Mouse (Mus musculus): ENCODE results near the gene Pitpnm3. TPM values are rescaled to one million over a fixed set of nuclear protein-coding genes. Genes with fewer than 3 reads are reported as not detected.

Pitpnm3 gene
- polyA plus RNA-seq, 1 experiment from 2014 or later = 0.03 TPM

GRCm38 (mm10) chr11:72052221-72052620, 83.4 kb downstream of the Pitpnm3 start:
- Histone ChIP-seq H3K36me3 (peaks cover 10% of the 10 kb centered on the region), H3K4me1 (peaks cover 40% of the 10 kb centered on the region), H3K4me3 (no peak overlapping the region), H3K27me3 (ENCODE audit: low read depth, poor library complexity, severe bottlenecking) (peaks cover 52% of the 10 kb centered on the region), H3K27ac (no peak overlapping the region), H3K9me3 (replicated peaks) (no peaks in the 10 kb centered on the region)
- 55% methylated on average over 3 of the region's 3 CpGs for WGBS
- DNase-seq (ENCODE audit: low spot score) = no peak

DNA sequence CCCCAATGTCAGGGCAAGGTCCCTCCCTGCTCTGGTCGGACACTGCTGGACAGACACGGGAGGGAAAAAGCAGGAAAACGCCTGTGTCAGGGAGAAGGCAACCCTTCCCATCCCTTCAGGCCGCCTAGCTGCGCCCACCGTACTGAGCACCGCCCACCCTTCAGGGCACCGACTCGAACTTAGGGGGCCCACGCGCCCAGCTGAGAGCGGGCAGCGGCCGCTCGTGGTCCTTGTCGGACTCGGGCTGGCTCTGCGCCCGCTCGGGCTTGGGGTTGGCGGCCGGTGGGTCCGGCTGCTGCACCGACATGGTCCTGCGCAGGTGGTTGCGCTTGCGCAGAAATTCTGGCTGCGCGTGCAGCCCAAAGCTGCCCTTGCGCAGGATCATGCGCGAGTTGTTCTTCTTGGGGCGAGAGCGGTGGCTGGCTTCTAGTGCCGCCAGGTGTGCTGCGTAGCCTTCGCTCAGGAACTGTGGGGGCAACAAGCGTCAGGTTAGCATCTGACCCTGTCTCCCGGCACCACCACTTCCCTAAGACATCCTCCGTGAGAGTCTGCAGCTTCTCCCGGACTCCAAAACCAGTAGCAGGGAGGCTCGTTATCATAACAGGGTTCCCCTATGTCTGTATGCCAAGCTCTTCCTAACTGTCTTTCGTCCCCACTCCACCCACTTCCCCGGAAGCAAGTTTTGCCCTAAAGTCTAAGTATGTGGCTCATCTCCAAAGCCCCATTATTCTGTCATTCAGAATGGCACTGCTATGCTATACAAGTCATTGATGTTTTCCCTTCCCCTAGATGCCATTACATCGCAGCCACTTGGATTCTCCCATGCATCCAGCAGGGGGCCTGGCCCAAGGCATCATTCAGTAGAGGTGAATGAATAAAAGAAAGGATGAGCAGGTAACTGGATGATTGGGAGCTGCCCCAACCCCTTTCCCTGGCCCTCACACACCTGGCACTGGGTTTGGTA, 84.4 kb downstream of the Pitpnm3 start:
- peak; percentile 74 for DNase-seq (ENCODE audit: low spot score)
- H3K9me3 ChIP-seq (replicated peaks) = no peaks in the 10 kb centered on the region

DNA sequence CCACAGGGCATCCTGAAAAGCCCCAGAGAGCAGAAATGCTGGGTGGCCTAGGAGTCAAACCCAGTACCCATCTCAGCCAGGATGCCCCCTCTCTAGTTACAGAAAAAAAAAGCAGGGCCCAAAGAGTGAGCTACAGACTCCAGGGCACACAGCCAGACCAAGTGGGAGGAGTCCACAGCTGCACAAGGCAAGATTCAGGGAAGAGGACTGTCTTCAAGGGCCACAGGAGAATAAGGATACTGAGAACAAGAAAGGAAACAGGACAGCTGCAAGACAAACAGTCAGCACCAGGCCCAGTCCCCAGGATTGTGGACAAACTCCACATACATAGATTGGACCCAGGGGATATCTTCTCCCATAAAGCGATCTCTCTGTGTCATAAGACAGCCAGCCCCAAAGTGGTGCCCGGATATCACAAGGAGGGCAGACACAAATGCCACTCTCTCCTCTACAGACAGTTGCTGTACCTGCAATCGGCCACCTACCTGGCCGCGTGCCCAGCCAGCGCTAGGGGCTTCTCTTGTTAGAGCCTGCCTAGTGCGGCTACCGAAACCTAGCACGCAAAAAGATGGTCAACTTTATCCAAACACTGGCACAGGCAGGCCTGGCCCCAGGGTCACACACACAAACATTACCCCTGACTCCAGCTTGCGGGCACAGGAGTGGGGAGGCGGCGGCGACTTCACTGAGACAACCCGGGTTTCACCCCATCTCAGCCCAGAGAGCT, 85.2 kb downstream of the Pitpnm3 start:
- H3K9me3 ChIP-seq (replicated peaks) = no peaks in the 10 kb centered on the region
- peak overlapping the region; percentile 69 for H3K4me3 ChIP-seq
- 27% methylated on average over 14 of the region's 14 CpGs for WGBS
- H3K36me3 ChIP-seq = peaks cover 29% of the 10 kb centered on the region
- H3K27me3 ChIP-seq (ENCODE audit: low read depth, poor library complexity, severe bottlenecking) = peaks cover 52% of the 10 kb centered on the region
- H3K4me1 ChIP-seq = peaks cover 29% of the 10 kb centered on the region
- H3K27ac ChIP-seq = peak overlapping the region; percentile 70; the same call in 1 of the 2 replicates
- DNase-seq (ENCODE audit: low spot score) = peak; percentile 43

More for the DNA sequence above, 84.4 kb downstream of the Pitpnm3 start:
- Histone ChIP-seq H3K27ac (peak overlapping the region; percentile 70), H3K4me3 (peak overlapping the region; percentile 69), H3K36me3 (peaks cover 20% of the 10 kb centered on the region), H3K27me3 (ENCODE audit: low read depth, poor library complexity, severe bottlenecking) (peaks cover 52% of the 10 kb centered on the region), H3K4me1 (peaks cover 38% of the 10 kb centered on the region)
- 2% methylated on average over 45 of the region's 45 CpGs for WGBS

DNA sequence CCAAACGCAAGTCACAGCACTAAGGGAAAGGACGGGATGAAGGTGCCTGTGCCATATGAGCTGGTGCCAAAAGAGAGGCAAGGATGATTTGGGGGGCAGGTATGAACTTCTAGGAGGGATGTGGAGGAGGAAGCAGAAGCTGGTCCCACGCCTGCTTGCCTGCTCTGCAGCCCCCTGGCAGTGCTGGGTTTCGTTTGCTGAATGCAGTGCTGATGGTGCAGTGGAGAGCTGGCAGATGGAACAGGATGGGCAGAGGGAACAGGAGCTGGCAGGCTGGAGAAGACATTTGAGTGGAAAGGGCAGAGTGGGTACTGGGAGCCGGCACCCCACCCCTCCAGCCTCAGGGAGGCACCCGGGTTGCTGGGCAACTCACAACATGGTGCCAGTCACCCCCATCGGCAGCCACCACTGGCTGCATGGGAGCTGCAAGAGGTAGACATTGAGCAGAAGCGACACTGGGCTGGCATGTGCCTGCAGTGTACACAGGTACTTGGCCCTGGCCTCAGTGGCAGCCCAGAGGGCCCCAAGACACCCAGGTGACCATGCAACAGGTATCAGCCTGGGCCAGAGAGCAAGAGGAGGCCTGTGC, 86.3 kb downstream of the Pitpnm3 start:
- no peak overlapping the region for H3K27ac ChIP-seq
- H3K27me3 ChIP-seq (ENCODE audit: low read depth, poor library complexity, severe bottlenecking) = peaks cover 52% of the 10 kb centered on the region
- no peak for DNase-seq (ENCODE audit: low spot score)
- H3K4me3 ChIP-seq = no peak overlapping the region
- peaks cover 25% of the 10 kb centered on the region for H3K4me1 ChIP-seq
- peaks cover 39% of the 10 kb centered on the region for H3K36me3 ChIP-seq
- no peaks in the 10 kb centered on the region for H3K9me3 ChIP-seq (replicated peaks)
- 73% methylated on average over 8 of the region's 8 CpGs for WGBS

- DNase-seq (ENCODE audit: low spot score) = no peak
- 55% methylated on average over 6 of the region's 6 CpGs for WGBS
- H3K36me3 ChIP-seq = peaks cover 45% of the 10 kb centered on the region
- no peaks in the 10 kb centered on the region for H3K9me3 ChIP-seq (replicated peaks)
- H3K27me3 ChIP-seq (ENCODE audit: low read depth, poor library complexity, severe bottlenecking) = peaks cover 49% of the 10 kb centered on the region
- no peak overlapping the region for H3K27ac ChIP-seq
- H3K4me1 ChIP-seq = peaks cover 31% of the 10 kb centered on the region
- H3K4me3 ChIP-seq = no peak overlapping the region
Observed at GRCm38 (mm10) chr11:72048730-72049129, 86.8 kb downstream of the Pitpnm3 start.

GRCm38 (mm10) chr11:72044231-72044630, 91.3 kb downstream of the Pitpnm3 start:
- H3K9me3 ChIP-seq (replicated peaks) = no peaks in the 10 kb centered on the region
- peaks cover 35% of the 10 kb centered on the region for H3K4me1 ChIP-seq
- WGBS = 89% methylated on average over 3 of the region's 3 CpGs
- no peak overlapping the region for H3K27ac ChIP-seq
- no peak for DNase-seq (ENCODE audit: low spot score)
- no peak overlapping the region for H3K4me3 ChIP-seq
- peaks cover 11% of the 10 kb centered on the region for H3K27me3 ChIP-seq (ENCODE audit: low read depth, poor library complexity, severe bottlenecking)
- peaks cover 47% of the 10 kb centered on the region for H3K36me3 ChIP-seq

DNA sequence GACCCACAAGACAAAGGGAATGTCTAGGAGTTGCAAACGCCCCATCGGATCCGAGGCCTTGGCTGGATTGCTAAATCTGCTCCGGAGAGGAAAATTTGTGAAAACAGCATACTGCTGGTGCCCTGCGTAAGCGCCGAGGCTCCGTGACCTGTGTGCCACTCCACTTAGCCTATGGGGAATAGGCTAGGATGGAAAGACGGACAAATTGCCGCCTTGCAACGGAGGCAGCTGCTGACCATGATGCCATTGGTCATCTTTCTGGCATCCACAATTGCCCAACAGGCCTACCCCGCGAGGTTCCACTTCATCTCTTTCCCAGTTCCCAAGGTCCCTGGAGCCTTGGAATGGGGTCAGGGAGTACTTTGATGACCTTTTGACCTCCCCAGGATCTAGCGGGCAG, 92.9 kb downstream of the Pitpnm3 start:
- Histone ChIP-seq H3K27me3 (ENCODE audit: low read depth, poor library complexity, severe bottlenecking) (peaks cover 18% of the 10 kb centered on the region; the same call in 1 of the 2 replicates), H3K4me3 (peak overlapping the region; percentile 79), H3K27ac (peak overlapping the region; percentile 94), H3K4me1 (peaks cover 35% of the 10 kb centered on the region), H3K9me3 (replicated peaks) (no peaks in the 10 kb centered on the region), H3K36me3 (peaks cover 41% of the 10 kb centered on the region)
- no peak for DNase-seq (ENCODE audit: low spot score)
- 2% methylated on average over 14 of the region's 14 CpGs for WGBS

DNA sequence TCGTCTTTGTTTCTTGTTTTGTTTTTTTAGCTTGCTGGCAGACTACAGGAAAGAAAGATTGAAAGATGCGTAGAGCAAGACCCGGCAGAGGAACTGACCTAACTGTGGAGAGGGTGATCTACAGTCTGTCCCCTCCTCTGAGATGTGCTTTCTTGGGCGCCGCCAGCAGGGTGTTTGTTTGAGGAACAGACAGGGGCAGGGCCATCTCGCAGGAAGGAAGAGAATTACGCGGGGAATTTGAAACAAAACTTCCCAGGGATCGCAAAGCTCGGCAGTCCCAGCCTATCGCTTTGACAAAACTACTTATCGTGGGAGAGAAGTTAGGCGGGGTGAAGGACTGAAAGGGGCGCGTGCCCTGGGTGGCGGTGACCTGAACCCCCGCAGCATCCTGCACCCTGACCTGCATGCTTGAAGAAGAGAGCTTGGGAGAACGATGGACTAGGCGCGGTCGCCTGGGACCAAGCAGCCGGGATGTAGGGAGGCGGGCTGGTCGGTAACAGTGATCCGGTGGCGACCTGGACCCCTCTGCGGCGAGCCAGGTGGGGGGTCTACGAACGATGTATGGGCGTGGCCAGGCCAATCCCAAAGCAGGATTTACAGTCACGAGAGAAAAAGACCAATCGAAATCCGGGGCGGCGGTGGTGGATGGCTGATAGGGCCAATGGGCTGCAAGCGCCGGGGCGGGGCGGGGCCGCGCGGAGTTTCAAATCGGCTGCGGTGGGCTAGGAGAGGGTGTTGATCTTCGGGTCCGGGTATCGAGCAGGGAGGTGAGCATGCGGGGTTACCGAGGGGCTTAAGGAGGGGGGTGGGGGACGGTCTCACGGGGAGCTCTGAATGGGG, 93.6 kb downstream of the Pitpnm3 start, which contains the start of gene Pimreg:
Gene Pimreg, plus strand, starts transcription at position 265 of the 840 bp plus-strand sequence.
- peak within 1 kb of the TSS; percentile 94 for H3K27ac ChIP-seq
- H3K9me3 ChIP-seq (replicated peaks) = no peaks in the 10 kb centered on the region
- H3K4me3 ChIP-seq = peak within 1 kb of the TSS; percentile 79
- WGBS = under 1% methylated on average over 52 of the region's 52 CpGs
- peaks cover 35% of the 10 kb centered on the region for H3K36me3 ChIP-seq
- DNase-seq (ENCODE audit: low spot score) = peak; percentile 96
- peaks cover 35% of the 10 kb centered on the region for H3K4me1 ChIP-seq
- H3K27me3 ChIP-seq (ENCODE audit: low read depth, poor library complexity, severe bottlenecking) = peaks cover 24% of the 10 kb centered on the region; the same call in 1 of the 2 replicates

- 16% methylated on average over 6 of the region's 6 CpGs for WGBS
- Histone ChIP-seq H3K27me3 (ENCODE audit: low read depth, poor library complexity, severe bottlenecking) (peaks cover 25% of the 10 kb centered on the region; the same call in 1 of the 2 replicates), H3K36me3 (peaks cover 28% of the 10 kb centered on the region), H3K27ac (peak overlapping the region; percentile 94), H3K9me3 (replicated peaks) (no peaks in the 10 kb centered on the region), H3K4me3 (peak overlapping the region; percentile 79), H3K4me1 (peaks cover 35% of the 10 kb centered on the region)
- DNase-seq (ENCODE audit: low spot score) = no peak
Observed at GRCm38 (mm10) chr11:72041290-72041767, 94.2 kb downstream of the Pitpnm3 start.

DNA sequence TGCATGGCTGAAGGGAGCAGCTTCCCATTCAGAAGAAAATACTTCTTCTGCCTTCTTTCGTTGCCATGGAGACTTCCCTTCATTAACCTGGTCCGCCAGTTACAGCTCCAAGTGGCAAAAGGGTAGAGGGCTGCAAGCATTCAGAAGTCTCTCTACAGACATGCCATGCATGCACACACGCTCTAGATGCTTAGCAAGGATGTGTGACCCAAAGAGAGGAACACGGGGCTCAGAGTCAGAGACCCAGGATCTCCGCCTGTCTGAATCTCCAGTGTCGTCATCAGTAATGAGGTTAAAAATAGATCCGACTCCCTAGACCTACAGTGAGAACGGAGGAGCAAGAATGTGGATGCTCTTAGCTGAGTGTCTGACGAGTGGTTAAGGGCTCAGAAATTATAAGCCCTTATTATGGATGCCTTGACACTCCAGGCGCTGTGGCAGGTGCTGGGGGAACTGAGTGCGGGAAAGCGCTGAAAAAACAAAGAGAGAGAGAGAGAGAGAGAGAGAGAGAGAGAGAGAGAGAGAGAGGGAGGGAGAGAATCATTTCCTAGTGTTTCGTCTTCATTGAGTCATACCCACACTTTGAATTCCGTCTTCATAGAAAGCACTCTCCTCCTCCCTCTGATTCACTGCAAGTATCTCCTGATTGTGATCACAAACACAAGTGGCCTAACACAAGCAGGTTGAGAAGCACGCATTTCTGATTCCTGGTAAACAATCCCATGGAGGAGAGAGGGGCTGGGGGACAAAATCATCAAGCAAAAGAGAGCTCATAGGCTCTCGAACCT, 95.8 kb downstream of the Pitpnm3 start:
- peaks cover 35% of the 10 kb centered on the region for H3K4me1 ChIP-seq
- peaks cover 13% of the 10 kb centered on the region for H3K36me3 ChIP-seq
- no peak overlapping the region for H3K4me3 ChIP-seq
- peaks cover 25% of the 10 kb centered on the region; the same call in 1 of the 2 replicates for H3K27me3 ChIP-seq (ENCODE audit: low read depth, poor library complexity, severe bottlenecking)
- no peak overlapping the region for H3K27ac ChIP-seq
- DNase-seq (ENCODE audit: low spot score) = no peak
- 56% methylated on average over 16 of the region's 16 CpGs for WGBS
- H3K9me3 ChIP-seq (replicated peaks) = no peaks in the 10 kb centered on the region

- DNase-seq (ENCODE audit: low spot score) = peak; percentile 85
- Histone ChIP-seq H3K36me3 (no peaks in the 10 kb centered on the region), H3K27me3 (ENCODE audit: low read depth, poor library complexity, severe bottlenecking) (peaks cover 25% of the 10 kb centered on the region; the same call in 1 of the 2 replicates), H3K4me3 (no peak overlapping the region), H3K27ac (no peak overlapping the region), H3K9me3 (replicated peaks) (no peaks in the 10 kb centered on the region), H3K4me1 (peaks cover 22% of the 10 kb centered on the region)
- 5% methylated on average over 4 of the region's 4 CpGs for WGBS
Observed at GRCm38 (mm10) chr11:72037996-72038395, 97.6 kb downstream of the Pitpnm3 start.
